Mouse (Mus musculus) liver, embryonic 16.5 days (tissue): ENCODE measurements around the gene Inpp5a. TPM values are rescaled to one million over a fixed set of nuclear protein-coding genes. Genes with fewer than 3 reads are reported as not detected.
A peak's percentile ranks its signal among the peaks of the same experiment; 100 is the strongest.

ENCODE experiments used
- ATAC-seq: fragments of 200-750 bp; cut with Nextera tagmentation; 2 replicates; pipeline ENCODE4 v1.8.0; 2017; ENCODE audit warnings: low read depth, mild to moderate bottlenecking, moderate number of reproducible peaks, moderate library complexity
- H3K27ac ChIP-seq: fragments of 300-500 bp; sonication (generic); 2 replicates; pipeline ENCODE4 v1.5.1; 2014; ENCODE audit warnings: mild to moderate bottlenecking, low read length
- H3K27me3 ChIP-seq: fragments of 300-500 bp; sonication (generic); 2 replicates; pipeline ENCODE4 v1.6.1; 2014; ENCODE audit warnings: low read depth, low read length, mixed read lengths; ENCODE audit not compliant: control insufficient read depth, insufficient read depth
- H3K36me3 ChIP-seq: fragments of 300-500 bp; sonication (generic); 2 replicates; pipeline ENCODE4 v1.6.1; 2014; ENCODE audit warnings: mild to moderate bottlenecking; ENCODE audit not compliant: control insufficient read depth, insufficient read depth
- H3K4me1 ChIP-seq: fragments of 300-500 bp; sonication (generic); 2 replicates; pipeline ENCODE4 v1.6.1; 2014; ENCODE audit warnings: low read depth, low read length, mixed read lengths; ENCODE audit not compliant: control insufficient read depth
- H3K4me2 ChIP-seq: fragments of 300-500 bp; sonication (generic); 2 replicates; pipeline ENCODE4 v1.6.1; 2014; ENCODE audit warnings: low read depth, low read length, mixed read lengths
- H3K4me3 ChIP-seq: fragments of 300-500 bp; sonication (generic); 2 replicates; pipeline ENCODE4 v1.5.1; 2014; ENCODE audit warnings: low read depth, mild to moderate bottlenecking, low read length
- H3K9ac ChIP-seq: fragments of 300-500 bp; sonication (generic); 2 replicates; pipeline ENCODE4 v1.6.1; 2014; ENCODE audit warnings: low read depth, low read length
- H3K9me3 ChIP-seq: fragments of 300-500 bp; sonication (generic); replicated peaks from 2 replicates; pipeline ENCODE4 v1.6.1; 2016; ENCODE audit warnings: low read length; ENCODE audit not compliant: control insufficient read depth
- WGBS: fragments of 180-500 bp; shearing (Covaris S2); extraction: QIAGEN DNeasy Blood & Tissue Kit; methylation state at CpG from one replicate; pipeline ENCODE4 v1.1.7; 2014; ENCODE audit not compliant: insufficient replicate concordance; 5-methylcytosine and 5-hydroxymethylcytosine counted together
- polyA plus RNA-seq: library from polyadenylated mRNA; unstranded; fragments of >200 nt; fragmentation: Nextera tagmentation; extraction: Ambion mirVana; gene quantifications from 2 replicates; pipeline ENCODE4 v1.2.1, GENCODE M21; 2015

Gene Inpp5a
- polyA plus RNA-seq, 1 experiment from 2014 or later: 3.5 TPM

GRCm38 (mm10) chr7:139468440-139468839 lies 79.5 kb downstream of the Inpp5a start:
- no peak overlapping the region for H3K27ac ChIP-seq
- no peaks in the 10 kb centered on the region for H3K9me3 ChIP-seq
- H3K4me1 ChIP-seq: peaks cover 10% of the 10 kb centered on the region
- H3K4me3 ChIP-seq: no peak overlapping the region
- no peak for ATAC-seq
- 66% methylated on average over 2 of the region's 2 CpGs for WGBS
- no peak overlapping the region for H3K4me2 ChIP-seq
- H3K27me3 ChIP-seq: no peaks in the 10 kb centered on the region
- no peak overlapping the region for H3K9ac ChIP-seq
- no peaks in the 10 kb centered on the region for H3K36me3 ChIP-seq

- no peak for ATAC-seq
- no peak overlapping the region for H3K4me3 ChIP-seq
- no peaks in the 10 kb centered on the region for H3K36me3 ChIP-seq
- H3K27ac ChIP-seq: no peak overlapping the region
- 67% methylated on average over 4 of the region's 4 CpGs for WGBS
- no peak overlapping the region for H3K9ac ChIP-seq
- H3K9me3 ChIP-seq: no peaks in the 10 kb centered on the region
- no peaks in the 10 kb centered on the region for H3K27me3 ChIP-seq
- H3K4me2 ChIP-seq: no peak overlapping the region
- peaks cover 10% of the 10 kb centered on the region for H3K4me1 ChIP-seq
Measured at GRCm38 (mm10) chr7:139469457-139469856, 80.5 kb downstream of the Inpp5a start.

DNA sequence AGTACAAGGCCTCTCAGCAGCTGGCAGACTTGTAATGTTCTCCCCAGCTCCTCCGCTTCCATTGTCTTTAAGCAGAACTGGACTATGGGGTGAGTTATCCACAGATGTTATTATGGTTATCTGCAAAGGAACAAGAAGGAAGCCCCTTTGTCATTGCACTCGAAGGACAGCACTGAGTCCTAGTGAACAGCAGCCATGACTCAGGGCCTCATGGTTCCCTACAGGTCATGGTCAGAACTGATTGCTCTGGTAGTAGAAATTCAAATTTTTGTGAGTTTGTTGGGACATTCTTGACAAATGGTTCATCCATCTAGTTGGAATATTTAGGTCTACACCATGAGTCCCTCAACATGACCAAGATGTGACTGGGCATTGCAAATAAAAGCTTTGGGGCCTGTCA lies 81.6 kb downstream of the Inpp5a start:
- Histone ChIP-seq H3K27me3 (no peaks in the 10 kb centered on the region), H3K9ac (no peak overlapping the region), H3K27ac (no peak overlapping the region), H3K4me3 (no peak overlapping the region), H3K4me1 (peaks cover 10% of the 10 kb centered on the region), H3K4me2 (no peak overlapping the region), H3K36me3 (no peaks in the 10 kb centered on the region), H3K9me3 (no peaks in the 10 kb centered on the region)
- 56% methylated on average over 2 of the region's 2 CpGs for WGBS
- ATAC-seq: no peak

DNA sequence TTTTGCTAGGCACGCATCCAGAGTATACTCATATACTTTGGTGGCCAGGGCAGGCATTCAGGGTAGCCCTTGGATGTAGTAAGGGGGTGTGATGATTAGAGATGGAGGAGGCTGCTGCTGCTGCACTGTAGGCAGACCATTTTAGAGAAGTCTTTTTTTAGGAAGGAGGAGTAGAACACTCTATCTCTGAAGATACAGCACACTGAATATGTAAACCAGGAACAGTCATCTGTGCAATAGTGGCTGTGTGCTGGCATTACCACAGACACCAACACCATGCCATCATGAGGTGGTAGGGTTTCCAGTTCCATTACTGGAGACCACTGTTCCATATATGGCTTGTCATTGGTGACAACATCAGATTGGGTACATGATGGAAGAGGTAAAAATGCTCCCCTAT lies 83.1 kb downstream of the Inpp5a start:
- 57% methylated on average over 1 of the region's 1 CpGs for WGBS
- ATAC-seq: no peak
- H3K4me2 ChIP-seq: no peak overlapping the region

DNA sequence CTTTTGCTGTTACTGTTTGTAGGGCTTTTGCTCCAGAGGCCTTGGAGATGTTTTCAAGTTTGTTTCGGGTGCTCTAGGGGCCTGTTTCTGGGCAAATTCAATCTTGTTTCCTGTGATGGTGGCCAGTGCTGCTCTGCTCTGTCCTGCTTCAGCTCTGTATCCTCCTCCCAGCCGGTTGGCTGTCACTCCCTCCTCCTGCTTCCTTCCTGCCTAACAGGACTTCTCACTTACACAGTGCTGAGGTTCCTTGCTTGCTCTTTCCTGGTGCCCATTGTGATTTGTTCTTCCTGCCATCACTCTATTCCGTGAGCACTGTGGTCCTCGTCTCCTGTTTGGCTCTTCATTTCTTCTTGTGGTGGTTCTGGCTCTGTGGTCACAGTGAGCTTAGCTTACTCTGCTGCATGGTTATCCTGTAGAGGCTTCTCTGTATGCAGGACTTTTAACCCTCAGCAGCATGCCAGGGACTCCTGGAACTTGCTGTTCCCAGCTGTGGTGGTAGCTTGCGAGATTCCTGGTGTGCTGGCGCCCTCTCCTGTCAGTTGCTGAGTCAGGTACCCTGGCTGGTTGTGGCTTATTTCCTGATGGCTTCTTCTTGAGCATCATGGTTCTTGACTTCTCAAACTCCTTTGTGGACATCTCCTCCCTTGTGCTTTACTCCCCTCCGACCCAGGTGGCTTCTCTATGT lies 84.1 kb downstream of the Inpp5a start:
- Histone ChIP-seq H3K4me2 (no peak overlapping the region), H3K36me3 (no peaks in the 10 kb centered on the region), H3K27ac (no peak overlapping the region), H3K9me3 (no peaks in the 10 kb centered on the region), H3K4me1 (peaks cover under 1% of the 10 kb centered on the region; the same call in 1 of the 2 replicates), H3K27me3 (no peaks in the 10 kb centered on the region), H3K9ac (no peak overlapping the region), H3K4me3 (no peak overlapping the region)
- 21% methylated on average over 7 of the region's 7 CpGs for WGBS
- ATAC-seq: peak; percentile 37

More for the DNA sequence above, 83.1 kb downstream of the Inpp5a start:
- Histone ChIP-seq H3K27me3 (no peaks in the 10 kb centered on the region), H3K27ac (no peak overlapping the region), H3K9ac (no peak overlapping the region), H3K4me3 (no peak overlapping the region), H3K4me1 (peaks cover 10% of the 10 kb centered on the region), H3K9me3 (no peaks in the 10 kb centered on the region), H3K36me3 (no peaks in the 10 kb centered on the region)

DNA sequence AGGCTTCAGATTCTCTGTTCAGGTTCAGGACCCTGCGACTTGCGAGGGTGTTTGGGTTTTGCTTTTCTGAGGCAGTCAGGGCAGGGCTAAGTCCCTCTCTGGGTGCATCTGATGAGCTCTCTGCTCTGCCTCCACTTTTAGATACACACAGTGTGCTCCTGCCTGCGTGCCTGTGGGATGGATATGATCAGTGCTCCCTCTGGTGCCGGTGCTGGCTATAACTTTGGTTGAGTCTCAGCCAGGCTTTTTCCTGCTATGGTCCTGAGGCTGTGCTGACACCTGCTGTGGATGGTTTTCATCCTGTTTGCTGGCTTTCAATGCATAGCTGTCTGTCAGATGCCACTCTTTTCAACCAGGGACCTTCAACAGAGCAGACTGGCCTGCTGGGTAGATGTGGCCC lies 87.0 kb downstream of the Inpp5a start:
- Histone ChIP-seq H3K9me3 (no peaks in the 10 kb centered on the region), H3K9ac (no peak overlapping the region), H3K4me1 (no peaks in the 10 kb centered on the region), H3K4me2 (no peak overlapping the region), H3K4me3 (no peak overlapping the region), H3K27ac (no peak overlapping the region), H3K27me3 (no peaks in the 10 kb centered on the region), H3K36me3 (no peaks in the 10 kb centered on the region)
- WGBS: 47% methylated on average over 4 of the region's 4 CpGs
- ATAC-seq: no peak

GRCm38 (mm10) chr7:139476700-139477099 lies 87.8 kb downstream of the Inpp5a start:
- Histone ChIP-seq H3K4me3 (no peak overlapping the region), H3K27me3 (no peaks in the 10 kb centered on the region), H3K4me1 (no peaks in the 10 kb centered on the region), H3K4me2 (no peak overlapping the region), H3K9ac (no peak overlapping the region), H3K27ac (no peak overlapping the region), H3K9me3 (no peaks in the 10 kb centered on the region), H3K36me3 (no peaks in the 10 kb centered on the region)
- ATAC-seq: no peak
- WGBS: 18% methylated on average over 2 of the region's 2 CpGs

DNA sequence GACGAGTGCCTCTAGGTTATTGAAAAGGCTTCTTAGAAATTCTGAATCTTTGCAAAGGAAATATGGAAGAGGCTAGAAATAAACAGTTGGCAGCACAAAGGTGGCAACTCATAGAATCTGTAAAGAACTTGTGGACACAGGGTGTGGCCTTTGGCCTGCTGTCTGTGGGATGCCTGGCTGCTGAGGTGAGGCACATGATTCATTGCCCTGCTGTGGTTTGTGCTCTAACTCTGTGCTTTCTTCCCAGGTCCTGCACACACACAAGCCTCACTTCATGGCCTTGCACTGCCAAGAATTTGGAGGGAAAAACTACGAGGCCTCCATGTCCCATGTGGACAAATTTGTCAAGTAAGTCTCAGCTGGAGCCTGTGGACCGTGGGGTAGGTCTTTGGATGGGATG lies 88.8 kb downstream of the Inpp5a start:
- Histone ChIP-seq H3K9ac (no peak overlapping the region), H3K4me3 (no peak overlapping the region), H3K27me3 (no peaks in the 10 kb centered on the region), H3K4me1 (no peaks in the 10 kb centered on the region), H3K36me3 (no peaks in the 10 kb centered on the region), H3K9me3 (no peaks in the 10 kb centered on the region), H3K4me2 (no peak overlapping the region), H3K27ac (no peak overlapping the region)
- WGBS: 54% methylated on average over 3 of the region's 3 CpGs
- ATAC-seq: no peak

DNA sequence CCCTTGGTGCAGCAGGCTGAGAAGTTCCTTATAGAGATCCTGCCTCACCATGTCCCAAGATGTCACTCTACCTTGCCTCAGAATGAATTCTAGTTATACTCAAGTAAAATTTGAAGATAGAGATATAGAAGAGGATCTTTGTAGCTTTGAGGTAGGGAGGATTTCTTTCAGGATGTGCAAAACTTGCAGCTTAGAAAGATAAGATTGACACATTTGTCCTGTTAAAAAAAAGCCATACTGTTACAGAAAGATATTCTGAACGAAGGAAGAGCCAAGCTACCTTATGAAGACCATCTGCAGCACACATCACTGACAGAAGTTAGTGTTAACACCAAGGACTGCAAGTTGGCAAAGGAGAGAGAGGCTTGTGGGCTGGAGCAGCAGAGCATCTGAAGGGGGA lies 90.2 kb downstream of the Inpp5a start:
- H3K27me3 ChIP-seq: no peaks in the 10 kb centered on the region
- H3K4me3 ChIP-seq: no peak overlapping the region
- H3K9me3 ChIP-seq: no peaks in the 10 kb centered on the region
- no peak overlapping the region for H3K4me2 ChIP-seq
- WGBS: 16% methylated on average over 1 of the region's 1 CpGs
- no peak for ATAC-seq
- no peak overlapping the region for H3K27ac ChIP-seq
- H3K4me1 ChIP-seq: no peaks in the 10 kb centered on the region
- H3K9ac ChIP-seq: no peak overlapping the region
- no peaks in the 10 kb centered on the region for H3K36me3 ChIP-seq
